Comparison of ENCODE assay signal across 9 mouse cellular contexts in the genomic region with DNA sequence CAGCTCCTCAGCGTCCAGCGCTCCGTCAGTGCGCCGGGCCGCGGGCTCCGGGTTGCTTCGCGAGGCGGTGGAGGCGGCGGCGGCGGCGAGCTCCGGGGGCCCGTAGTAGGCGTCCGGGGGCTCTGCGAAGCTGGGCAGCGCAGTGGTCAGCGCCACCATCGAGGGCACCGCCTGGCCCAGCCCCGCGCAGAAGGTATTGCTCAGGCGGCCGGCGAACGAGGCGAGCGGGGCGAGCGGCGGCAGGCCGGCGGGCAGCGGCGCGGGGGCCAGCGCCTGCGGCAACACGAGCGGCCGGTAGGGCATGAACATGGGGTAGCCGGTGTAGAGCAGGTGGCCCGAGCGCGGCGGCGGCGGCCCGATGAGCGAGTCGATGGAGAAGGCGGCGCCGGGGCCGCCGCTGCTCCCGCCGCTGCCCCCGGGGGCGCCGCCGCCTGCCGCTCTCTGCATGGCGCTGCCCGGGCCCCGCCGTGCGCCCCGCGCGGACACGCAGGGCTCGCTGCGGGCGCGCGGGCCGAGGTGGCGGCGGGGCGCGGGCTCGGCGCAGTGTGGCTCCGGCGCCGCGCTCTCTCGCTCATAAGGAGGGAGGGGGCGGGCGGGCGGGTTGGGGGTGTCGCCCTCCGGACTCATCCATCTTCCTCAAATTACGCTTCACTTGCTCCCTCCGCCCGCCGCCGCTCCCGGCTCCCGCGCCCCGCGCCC. TPM values are rescaled to one million over a fixed set of nuclear protein-coding genes. Genes with fewer than 3 reads are reported as not detected.
DNase-seq lines count a peak whose midpoint lies in the region; ATAC-seq and TF ChIP-seq lines count a peak whose summit lies in the region.
"Had no signal": no experiment of that assay in that cellular context is flagged by ENCODE, and none has a peak within 500 bp of the region (broad histone marks: within the 10 kb centered on the region; RNA-seq: fewer than 3 reads in every experiment).

No protein-coding gene starts in this region.

- DNase-seq in heart, postnatal 4 days: no peak
- no peak for DNase-seq in left cerebral cortex, postnatal 4 days
- no peak for DNase-seq in cerebellum, adult 11 months

- under 1% methylated on average over 78 of the region's 109 CpGs for WGBS in heart, embryonic 11.5 days (ENCODE audit: insufficient replicate concordance)
- WGBS in hindbrain, embryonic 12.5 days: under 1% methylated on average over 56 of the region's 109 CpGs
- under 1% methylated on average over 58 of the region's 109 CpGs for WGBS in midbrain, embryonic 12.5 days

- H3K4me2 ChIP-seq in heart, embryonic 11.5 days: peak overlapping the region; percentile 85
- peak overlapping the region; percentile 86 for H3K4me2 ChIP-seq in hindbrain, embryonic 12.5 days (replicated peaks)
- H3K4me2 ChIP-seq in midbrain, embryonic 12.5 days (replicated peaks): peak overlapping the region; percentile 80

- peak overlapping the region; percentile 51 for H3K4me3 ChIP-seq in heart, embryonic 11.5 days (ENCODE audit: low read depth, low read length)
- peak overlapping the region; percentile 12; the same call in 1 of the 2 replicates for H3K4me3 ChIP-seq in bone marrow macrophage, adult 2 months (ENCODE audit: insufficient read depth, low read length)
- H3K4me3 ChIP-seq in hindbrain, embryonic 12.5 days: peak overlapping the region; percentile 53
- H3K4me3 ChIP-seq in midbrain, embryonic 12.5 days: peak overlapping the region; percentile 50

- no peak for TF ChIP-seq POLR2A in bone marrow macrophage, adult 2 months (IDR thresholded peaks at IDR 0.05; ENCODE audit: borderline replicate concordance, low read depth, low read length)

- H3K27ac ChIP-seq in heart, embryonic 11.5 days (ENCODE audit: low read depth, low read length): no peak overlapping the region
- no peak overlapping the region for H3K27ac ChIP-seq in bone marrow macrophage, adult 2 months (ENCODE audit: insufficient read depth, low read depth, low read length)
- no peak overlapping the region for H3K27ac ChIP-seq in hindbrain, embryonic 12.5 days
- no peak overlapping the region for H3K27ac ChIP-seq in midbrain, embryonic 12.5 days (replicated peaks)

- no peak for ATAC-seq in heart, embryonic 11.5 days (replicated peaks; ENCODE audit: insufficient number of reproducible peaks, low FRiP score, low TSS enrichment)
- peak; percentile 59 for ATAC-seq in hindbrain, embryonic 12.5 days (ENCODE audit: low FRiP score)
- peak; percentile 53; the same call in 1 of the 2 replicates for ATAC-seq in midbrain, embryonic 12.5 days (ENCODE audit: low FRiP score, low read depth)
- no peak for ATAC-seq in inflammation-experienced regulatory T-cells, adult 6 months

- intact Hi-C loops in left cerebral cortex, postnatal 4 days (cut with DNase I): no loop called here

- TF ChIP-seq CTCF in bone marrow macrophage, adult 2 months (IDR thresholded peaks at IDR 0.05; ENCODE audit: low read depth, low read length): no peak

- H3K27me3 ChIP-seq in heart, embryonic 11.5 days (ENCODE audit: control insufficient read depth, insufficient read depth, low read length): peaks cover 86% of the 10 kb centered on the region
- H3K27me3 ChIP-seq in hindbrain, embryonic 12.5 days: peaks cover 89% of the 10 kb centered on the region
- peaks cover 98% of the 10 kb centered on the region for H3K27me3 ChIP-seq in midbrain, embryonic 12.5 days

- no peak overlapping the region for H3K9ac ChIP-seq in heart, embryonic 11.5 days (ENCODE audit: low read depth, low read length)
- peak overlapping the region; percentile 72 for H3K9ac ChIP-seq in hindbrain, embryonic 12.5 days
- H3K9ac ChIP-seq in midbrain, embryonic 12.5 days (replicated peaks): peak overlapping the region; percentile 47

- H3K36me3 ChIP-seq in heart, embryonic 11.5 days (ENCODE audit: control insufficient read depth, insufficient read depth, low read length): no peaks in the 10 kb centered on the region
- H3K36me3 ChIP-seq in hindbrain, embryonic 12.5 days: no peaks in the 10 kb centered on the region
- H3K36me3 ChIP-seq in midbrain, embryonic 12.5 days: no peaks in the 10 kb centered on the region

- H3K9me3 ChIP-seq in heart, embryonic 11.5 days (replicated peaks; ENCODE audit: control insufficient read depth, low read length): no peaks in the 10 kb centered on the region
- no peaks in the 10 kb centered on the region for H3K9me3 ChIP-seq in hindbrain, embryonic 12.5 days (replicated peaks)
- no peaks in the 10 kb centered on the region for H3K9me3 ChIP-seq in midbrain, embryonic 12.5 days

- H3K4me1 ChIP-seq in heart, embryonic 11.5 days (ENCODE audit: control insufficient read depth, insufficient read depth, low read length): peaks cover 8% of the 10 kb centered on the region
- H3K4me1 ChIP-seq in bone marrow macrophage, adult 2 months (ENCODE audit: control insufficient read depth, insufficient read depth, low read length): no peaks in the 10 kb centered on the region
- peaks cover 32% of the 10 kb centered on the region for H3K4me1 ChIP-seq in hindbrain, embryonic 12.5 days
- H3K4me1 ChIP-seq in midbrain, embryonic 12.5 days: peaks cover 19% of the 10 kb centered on the region

RNA-seq across cellular contexts. Expression of a gene that starts 0.7 kb away (rescaled TPM):
- 0.04 TPM in 1 of 2 replicates, not detected in the other for polyA plus RNA-seq in heart, embryonic 11.5 days (2014; fragmentation: Nextera tagmentation; extraction: Ambion mirVana)
- not detected for total RNA-seq in heart, postnatal 4 days (2021)
- polyA plus RNA-seq in bone marrow macrophage, adult 2 months (2012; ENCODE audit: insufficient read depth, insufficient read length, missing spikeins): not detected in 2 replicates
- 5.6 and 6.7 TPM in 2 replicates for polyA plus RNA-seq in hindbrain, embryonic 12.5 days (2016; fragmentation: Nextera tagmentation; extraction: Ambion mirVana)
- polyA plus RNA-seq in midbrain, embryonic 12.5 days (2016; fragmentation: Nextera tagmentation; extraction: Ambion mirVana): 0.10 and 0.18 TPM in 2 replicates
- under 1 TPM in 1 of 3 experiments, not detected in 2; 0.16 TPM for polyA plus RNA-seq in inflammation-experienced regulatory T-cells, adult 6 months (2017; shearing (Covaris generic))
- 1 to 10 TPM in 1 of 2 experiments, not detected in 1; 1.2 TPM for total RNA-seq in left cerebral cortex, postnatal 4 days (2021)
- total RNA-seq: heart, postnatal 14 days had no signal

RNA-seq across cellular contexts. Expression of a gene that starts 14.4 kb away (rescaled TPM):
- polyA plus RNA-seq in heart, embryonic 11.5 days (2014; fragmentation: Nextera tagmentation; extraction: Ambion mirVana): 3.2 and 3.4 TPM in 2 replicates
- total RNA-seq in heart, postnatal 4 days (2021): 10 to 100 TPM; 19.8 to 23.1 TPM
- polyA plus RNA-seq in bone marrow macrophage, adult 2 months (2012; ENCODE audit: insufficient read depth, insufficient read length, missing spikeins): 0.64 and 1.4 TPM in 2 replicates
- 0.32 and 0.42 TPM in 2 replicates for polyA plus RNA-seq in hindbrain, embryonic 12.5 days (2016; fragmentation: Nextera tagmentation; extraction: Ambion mirVana)
- 0.16 and 0.19 TPM in 2 replicates for polyA plus RNA-seq in midbrain, embryonic 12.5 days (2016; fragmentation: Nextera tagmentation; extraction: Ambion mirVana)
- not detected for polyA plus RNA-seq in inflammation-experienced regulatory T-cells, adult 6 months (2017; shearing (Covaris generic))
- total RNA-seq in left cerebral cortex, postnatal 4 days (2021): under 1 TPM in 1 of 2 experiments, not detected in 1; 0.60 TPM

RNA-seq across cellular contexts. Expression of a gene that starts 30.3 kb away (rescaled TPM):
- not detected in 2 replicates for polyA plus RNA-seq in heart, embryonic 11.5 days (2014; fragmentation: Nextera tagmentation; extraction: Ambion mirVana)
- total RNA-seq in heart, postnatal 4 days (2021): not detected
- polyA plus RNA-seq in bone marrow macrophage, adult 2 months (2012; ENCODE audit: insufficient read depth, insufficient read length, missing spikeins): not detected in 2 replicates
- polyA plus RNA-seq in hindbrain, embryonic 12.5 days (2016; fragmentation: Nextera tagmentation; extraction: Ambion mirVana): not detected in 2 replicates
- 0.06 and 0.09 TPM in 2 replicates for polyA plus RNA-seq in midbrain, embryonic 12.5 days (2016; fragmentation: Nextera tagmentation; extraction: Ambion mirVana)
- polyA plus RNA-seq in inflammation-experienced regulatory T-cells, adult 6 months (2017; shearing (Covaris generic)): not detected
- total RNA-seq in left cerebral cortex, postnatal 4 days (2021): not detected
- total RNA-seq: heart, postnatal 14 days had no signal

RNA-seq across cellular contexts. Expression of a gene that starts 50.9 kb away (rescaled TPM):
- 75.6 and 78.6 TPM in 2 replicates for polyA plus RNA-seq in heart, embryonic 11.5 days (2014; fragmentation: Nextera tagmentation; extraction: Ambion mirVana)
- 10 to 100 TPM; 47.4 to 49.3 TPM for total RNA-seq in heart, postnatal 4 days (2021)
- 32.7 and 34.5 TPM in 2 replicates for polyA plus RNA-seq in bone marrow macrophage, adult 2 months (2012; ENCODE audit: insufficient read depth, insufficient read length, missing spikeins)
- 108 and 110 TPM in 2 replicates for polyA plus RNA-seq in hindbrain, embryonic 12.5 days (2016; fragmentation: Nextera tagmentation; extraction: Ambion mirVana)
- 126 TPM in 2 replicates for polyA plus RNA-seq in midbrain, embryonic 12.5 days (2016; fragmentation: Nextera tagmentation; extraction: Ambion mirVana)
- polyA plus RNA-seq in inflammation-experienced regulatory T-cells, adult 6 months (2017; shearing (Covaris generic)): 10 to 100 TPM; 52.1 to 67.7 (median 61.3) TPM
- total RNA-seq in left cerebral cortex, postnatal 4 days (2021): 10 to 100 TPM; 52.9 to 54.7 TPM

Comparison
In these comparisons a context has a peak if more than half of its experiments do, and no peak if none do; other contexts are left out.
1. ATAC-seq: peak in hindbrain, embryonic 12.5 days (single experiment) and midbrain, embryonic 12.5 days (single experiment); none in heart, embryonic 11.5 days (single experiment) and inflammation-experienced regulatory T-cells, adult 6 months (single experiment).
2. Peak in every context shown above with its lines, with median percentiles within 50 percentile points of each other: H3K4me2 ChIP-seq and H3K4me3 ChIP-seq.